In genomic region chr12:110077211-110077884, GRCm38 (mm10) we compare ENCODE assay signal across 16 mouse cellular contexts.
DNase-seq lines count a peak whose midpoint lies in the region; ATAC-seq lines count a peak whose summit lies in the region.
"Had no signal": no experiment of that assay in that cellular context is flagged by ENCODE, and none has a peak within 500 bp of the region (broad histone marks: within the 10 kb centered on the region; RNA-seq: fewer than 3 reads in every experiment).

No protein-coding gene starts in this region.

- no peaks in the 10 kb centered on the region for H3K9me3 ChIP-seq in forebrain, embryonic 14.5 days (replicated peaks; ENCODE audit: control insufficient read depth, low read length)
- H3K9me3 ChIP-seq: embryonic facial prominence, embryonic 15.5 days; forebrain, embryonic 13.5 days; lung, embryonic 15.5 days had no signal

- no peak overlapping the region for H3K4me3 ChIP-seq in forebrain, embryonic 14.5 days (ENCODE audit: low read depth, low read length)
- H3K4me3 ChIP-seq: embryonic facial prominence, embryonic 15.5 days; forebrain, embryonic 13.5 days; limb, embryonic 13.5 days; lung, embryonic 15.5 days had no signal

- H3K4me2 ChIP-seq in forebrain, embryonic 14.5 days (ENCODE audit: low read length) = no peak overlapping the region
- H3K4me2 ChIP-seq: embryonic facial prominence, embryonic 15.5 days; forebrain, embryonic 13.5 days; limb, embryonic 13.5 days; lung, embryonic 15.5 days had no signal

- no peaks in the 10 kb centered on the region for H3K27me3 ChIP-seq in forebrain, embryonic 14.5 days (replicated peaks; ENCODE audit: control insufficient read depth, insufficient read depth, low read length)
- H3K27me3 ChIP-seq: embryonic facial prominence, embryonic 15.5 days; forebrain, embryonic 13.5 days; lung, embryonic 15.5 days had no signal

- WGBS in forebrain, embryonic 14.5 days = 83% methylated on average over 6 of the region's 6 CpGs

- no peaks in the 10 kb centered on the region for H3K4me1 ChIP-seq in forebrain, embryonic 14.5 days (ENCODE audit: control insufficient read depth, insufficient read depth, low read length)
- H3K4me1 ChIP-seq: embryonic facial prominence, embryonic 15.5 days; forebrain, embryonic 13.5 days had no signal

- no peaks in the 10 kb centered on the region for H3K36me3 ChIP-seq in forebrain, embryonic 14.5 days (ENCODE audit: control insufficient read depth, insufficient read depth, low read length)
- H3K36me3 ChIP-seq: embryonic facial prominence, embryonic 15.5 days; G1E; limb, embryonic 13.5 days; lung, embryonic 15.5 days had no signal

- no peak overlapping the region for H3K9ac ChIP-seq in forebrain, embryonic 14.5 days (ENCODE audit: low read length)
- H3K9ac ChIP-seq: embryonic facial prominence, embryonic 15.5 days; forebrain, embryonic 13.5 days; limb, embryonic 13.5 days; lung, embryonic 15.5 days had no signal

- DNase-seq in gastrocnemius, postnatal 25 days = peak; percentile 11
- no peak for DNase-seq in gastrocnemius, adult 8-10 months (ENCODE audit: low spot score in 2 of 2)
- peak; percentile 8 for DNase-seq in adipocyte (ENCODE audit: low spot score)
- peak; percentile 57 for DNase-seq in kidney, adult 11 months
- peak; percentile 44 to 61 for DNase-seq in kidney, postnatal 25 days
- no peak for DNase-seq in forebrain, embryonic 14.5 days (ENCODE audit: low spot score)
- DNase-seq in heart, postnatal 4 days = no peak
- DNase-seq: B cell, adult 2 months; spleen, adult 18-20 months; thymus, postnatal 4 days had no signal

- H3K27ac ChIP-seq in forebrain, embryonic 14.5 days (ENCODE audit: low read depth, low read length) = no peak overlapping the region
- H3K27ac ChIP-seq: embryonic facial prominence, embryonic 15.5 days; forebrain, embryonic 13.5 days; limb, embryonic 13.5 days; lung, embryonic 15.5 days had no signal

- ATAC-seq in forebrain, embryonic 14.5 days = no peak
- no peak for ATAC-seq in granulocyte monocyte progenitor cell, adult 5-6 weeks (replicated peaks; ENCODE audit: poor library complexity, severe bottlenecking)
- ATAC-seq: forebrain, embryonic 13.5 days had no signal

Comparison
In these comparisons a context has a peak if more than half of its experiments do, and no peak if none do; other contexts are left out.
1. DNase-seq: peak in gastrocnemius, postnatal 25 days (single experiment), adipocyte (single experiment), kidney, adult 11 months (single experiment) and kidney, postnatal 25 days (2 of 2); none in gastrocnemius, adult 8-10 months (0 of 2), forebrain, embryonic 14.5 days (single experiment) and heart, postnatal 4 days (single experiment).